Comparison of ENCODE assay signal across 1 mouse cellular context in the genomic region with DNA sequence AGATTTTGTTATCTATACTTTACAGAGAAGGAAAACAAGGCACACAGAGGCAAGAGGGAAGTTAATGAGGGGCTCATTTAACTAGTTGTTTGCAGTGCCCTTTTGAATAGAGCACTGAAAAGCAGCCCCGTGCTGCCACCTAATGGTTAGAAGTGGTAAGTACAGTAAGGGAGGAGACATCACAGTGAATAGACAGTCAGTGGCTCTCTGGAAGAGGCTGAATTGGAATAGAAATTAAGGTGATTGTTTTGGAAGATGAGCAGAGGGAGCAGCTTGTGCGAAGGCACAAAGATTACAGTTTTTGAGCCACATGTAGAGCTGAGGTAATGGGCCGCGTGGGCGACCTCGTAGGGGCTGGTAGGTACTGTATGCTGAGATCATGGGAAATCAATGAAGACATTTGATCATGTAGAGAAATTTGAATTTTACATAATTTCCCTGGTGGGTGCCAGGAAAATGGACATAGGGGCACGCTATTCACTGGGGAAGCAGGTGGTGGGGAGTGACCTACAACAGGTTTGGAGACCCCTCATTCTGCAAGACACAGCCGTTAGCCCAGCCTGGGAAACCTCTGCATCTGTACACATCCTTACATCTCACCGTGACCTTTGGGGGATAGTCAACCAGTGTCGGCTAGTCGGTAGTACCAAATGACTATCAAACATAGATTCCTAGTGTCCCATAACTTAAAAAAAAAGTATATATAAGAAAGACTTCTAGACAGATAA.
TF ChIP-seq lines count a peak whose summit lies in the region.

No protein-coding gene starts in this region.

TF ChIP-seq in MEL, 35 proteins besides CTCF, POLR2A, EP300 and RAD21:
- no peak for TF ChIP-seq CHD2 (IDR thresholded peaks at IDR 0.05; ENCODE audit: low read length)
- TF ChIP-seq ZC3H11A (IDR thresholded peaks at IDR 0.05; ENCODE audit: low read depth, low read length) = peak; percentile 61
- TF ChIP-seq SMC3 (IDR thresholded peaks at IDR 0.05; ENCODE audit: low read depth, low read length) = peak; percentile 78
